Mouse (Mus musculus) MEL (cell line): ENCODE measurements at regions not wholly inside any gene's neighbourhood (a gene's known extent, or its start where the extent isn't known, plus 50 kb on each side); places are given as distances from the start of the nearest gene placed in this dataset.

ENCODE experiments used
- DNase-seq: peaks from one replicate; pipeline ENCODE4 v3.0.0; 2011; ENCODE audit warnings: low read depth, low spot score
- H3K27ac ChIP-seq: 2 replicates; pipeline ENCODE4 v1.5.1; 2012; ENCODE audit warnings: low read depth, mild to moderate bottlenecking, control low read depth, low read length, moderate library complexity; ENCODE audit not compliant: control insufficient read depth
- H3K27me3 ChIP-seq, 2 experiments: fragments of 150-350 bp in 1 of 2; sonication (generic) in 1 of 2; 2 replicates each; pipeline ENCODE4 v1.6.1; 2012; ENCODE audit warnings: low read length in 2 of 2, mild to moderate bottlenecking in 2 of 2, improper control_type of control experiment in 1 of 2, moderate library complexity in 1 of 2; ENCODE audit not compliant: insufficient read depth in 2 of 2, control insufficient read depth in 1 of 2
- H3K36me3 ChIP-seq, 2 experiments: 2 replicates each; pipeline ENCODE4 v1.6.1; 2012 to 2014; ENCODE audit warnings: low read length in 2 of 2, improper control_type of control experiment in 1 of 2, inconsistent platforms in 1 of 2, mild to moderate bottlenecking in 1 of 2; ENCODE audit not compliant: insufficient read depth in 2 of 2, control insufficient read depth in 1 of 2
- H3K4me1 ChIP-seq, 2 experiments: fragments of 150-350 bp in 1 of 2; sonication (generic) in 1 of 2; 2 replicates each; pipeline ENCODE4 v1.6.1; 2012; ENCODE audit warnings: low read length in 2 of 2, improper control_type of control experiment in 1 of 2, mild to moderate bottlenecking in 1 of 2; ENCODE audit not compliant: insufficient read depth in 2 of 2, control insufficient read depth in 1 of 2
- H3K4me3 ChIP-seq, 2 experiments: fragments of 150-350 bp in 1 of 2; sonication (generic) in 1 of 2; 2 replicates each; pipeline ENCODE4 v1.5.1; 2012; ENCODE audit warnings: low read depth in 2 of 2, low read length in 2 of 2, mild to moderate bottlenecking in 2 of 2, moderate library complexity in 2 of 2, control low read depth in 1 of 2, improper control_type of control experiment in 1 of 2; ENCODE audit not compliant: control insufficient read depth in 1 of 2, insufficient read depth in 1 of 2
- H3K79me2 ChIP-seq: 2 replicates; pipeline ENCODE4 v1.6.1; 2012; ENCODE audit warnings: mild to moderate bottlenecking, low read length, moderate library complexity; ENCODE audit not compliant: control insufficient read depth, poor library complexity, insufficient read depth
- H3K9ac ChIP-seq: 2 replicates; pipeline ENCODE4 v1.6.1; 2012; ENCODE audit warnings: low read depth, mild to moderate bottlenecking, control low read depth, low read length, moderate library complexity; ENCODE audit not compliant: control insufficient read depth, poor library complexity, severe bottlenecking
- H3K9me3 ChIP-seq: fragments of 150-350 bp; sonication (generic); replicated peaks from 2 replicates; pipeline ENCODE4 v1.6.1; 2012; ENCODE audit warnings: mild to moderate bottlenecking, low read length, improper control_type of control experiment, moderate library complexity; ENCODE audit not compliant: insufficient read depth
- BHLHE40 ChIP-seq: IDR thresholded peaks from 2 replicates; pipeline ENCODE4 v1.6.1; 2012; ENCODE audit warnings: low read depth, mild to moderate bottlenecking, inconsistent platforms, low read length, improper control_type of control experiment, borderline replicate concordance
- CHD2 ChIP-seq: IDR thresholded peaks from 2 replicates; pipeline ENCODE4 v1.6.1; 2011; ENCODE audit warnings: low read length, improper control_type of control experiment
- CTCF ChIP-seq, 3 experiments: IDR thresholded peaks in 2 of 3; conservative IDR thresholded peaks in 1 of 3; 2 replicates each; pipeline ENCODE4 v1.5.1; 2011 to 2012; ENCODE audit warnings: low read length in 3 of 3, low read depth in 2 of 3, mild to moderate bottlenecking in 2 of 3, improper control_type of control experiment in 1 of 3, inconsistent platforms in 1 of 3, mixed read lengths in 1 of 3, moderate library complexity in 1 of 3; ENCODE audit not compliant: control insufficient read depth in 1 of 3, insufficient read depth in 1 of 3, poor library complexity in 1 of 3, severe bottlenecking in 1 of 3
- E2F4 ChIP-seq: IDR thresholded peaks from 2 replicates; pipeline ENCODE4 v1.6.1; 2011; ENCODE audit warnings: low read depth, low read length, improper control_type of control experiment, borderline replicate concordance
- ELF1 ChIP-seq: IDR thresholded peaks from 2 replicates; pipeline ENCODE4 v1.6.1; 2014; ENCODE audit warnings: low read depth, mild to moderate bottlenecking, inconsistent platforms, low read length, improper control_type of control experiment, moderate library complexity
- EP300 ChIP-seq, 2 experiments: IDR thresholded peaks; 2 replicates each; pipeline ENCODE4 v1.6.1; 2011; ENCODE audit warnings: improper control_type of control experiment in 2 of 2, low read length in 2 of 2, low read depth in 1 of 2, mild to moderate bottlenecking in 1 of 2
- GABPA ChIP-seq: IDR thresholded peaks from 2 replicates; pipeline ENCODE4 v1.6.1; 2012; ENCODE audit warnings: low read depth, mild to moderate bottlenecking, inconsistent platforms, low read length, improper control_type of control experiment, moderate library complexity
- GATA1 ChIP-seq: IDR thresholded peaks from 2 replicates; pipeline ENCODE4 v1.6.1; 2011; ENCODE audit warnings: low read depth, low read length, improper control_type of control experiment
- HCFC1 ChIP-seq: IDR thresholded peaks from 2 replicates; pipeline ENCODE4 v1.6.1; 2012; ENCODE audit warnings: low read depth, mild to moderate bottlenecking, inconsistent platforms, low read length, improper control_type of control experiment, moderate library complexity
- JUND ChIP-seq: IDR thresholded peaks from 2 replicates; pipeline ENCODE4 v1.6.1; 2011; ENCODE audit warnings: low read depth, mild to moderate bottlenecking, improper control_type of control experiment, low read length
- MAX ChIP-seq: IDR thresholded peaks from 2 replicates; pipeline ENCODE4 v1.6.1; 2011; ENCODE audit warnings: low read length, improper control_type of control experiment
- MAZ ChIP-seq: IDR thresholded peaks from 2 replicates; pipeline ENCODE4 v1.6.1; 2012; ENCODE audit warnings: low read depth, mild to moderate bottlenecking, inconsistent platforms, low read length, improper control_type of control experiment
- MYB ChIP-seq: IDR thresholded peaks from 2 replicates; pipeline ENCODE4 v1.6.1; 2011; ENCODE audit warnings: mild to moderate bottlenecking, low read depth, low read length, improper control_type of control experiment
- POLR2AphosphoS2 ChIP-seq: IDR thresholded peaks from 2 replicates; pipeline ENCODE4 v1.6.1; 2011; ENCODE audit warnings: low read length, improper control_type of control experiment
- RAD21 ChIP-seq: IDR thresholded peaks from 2 replicates; pipeline ENCODE4 v1.6.1; 2011; ENCODE audit warnings: mild to moderate bottlenecking, low read depth, low read length, improper control_type of control experiment
- RCOR1 ChIP-seq: IDR thresholded peaks from 2 replicates; pipeline ENCODE4 v1.6.1; 2012; ENCODE audit warnings: low read depth, mild to moderate bottlenecking, inconsistent platforms, low read length, improper control_type of control experiment
- SIN3A ChIP-seq: IDR thresholded peaks from 2 replicates; pipeline ENCODE4 v1.6.1; 2012; ENCODE audit warnings: low read length, improper control_type of control experiment, inconsistent platforms
- TBP ChIP-seq: IDR thresholded peaks from 2 replicates; pipeline ENCODE4 v1.8.0; 2011; ENCODE audit warnings: low read depth, low read length, improper control_type of control experiment
- ZC3H11A ChIP-seq: IDR thresholded peaks from 2 replicates; pipeline ENCODE4 v1.6.1; 2012; ENCODE audit warnings: low read depth, mild to moderate bottlenecking, inconsistent platforms, low read length, improper control_type of control experiment

GRCm38 (mm10) chr2:166475624-166476023 is 238.0 kb downstream of the Prex1 start:
- TF ChIP-seq SIN3A (no peak), CTCF (IDR thresholded peaks at IDR 0.05 in 2 of 3, conservative IDR thresholded peaks at IDR 0.05 in 1 of 3; ENCODE audit: control insufficient read depth in 1 of 3, insufficient read depth in 1 of 3, low read depth in 2 of 3, low read length in 3 of 3, poor library complexity in 1 of 3, severe bottlenecking in 1 of 3) (no peak)
- Histone ChIP-seq H3K4me1 (no peaks in the 10 kb centered on the region), H3K27me3 (no peaks in the 10 kb centered on the region), H3K79me2 (no peaks in the 10 kb centered on the region), H3K27ac (no peak overlapping the region), H3K36me3 (no peaks in the 10 kb centered on the region), H3K9ac (no peak overlapping the region), H3K4me3 (no peak overlapping the region), H3K9me3 (no peaks in the 10 kb centered on the region)
- DNase-seq = no peak

GRCm38 (mm10) chr2:166474601-166475000 is 239.0 kb downstream of the Prex1 start:
- H3K9ac ChIP-seq = no peak overlapping the region

GRCm38 (mm10) chr2:166471257-166471753 is 242.3 kb downstream of the Prex1 start:
- H3K79me2 ChIP-seq = no peaks in the 10 kb centered on the region
- H3K27me3 ChIP-seq = no peaks in the 10 kb centered on the region
- no peak overlapping the region for H3K9ac ChIP-seq
- H3K4me3 ChIP-seq = no peak overlapping the region
- TF ChIP-seq BHLHE40 = no peak
- TF ChIP-seq ELF1 = no peak
- no peak for TF ChIP-seq MAZ
- no peak for TF ChIP-seq EP300 (IDR thresholded peaks at IDR 0.05; ENCODE audit: low read depth in 1 of 2, low read length in 2 of 2)
- no peak for TF ChIP-seq ZC3H11A
- TF ChIP-seq JUND = no peak
- no peak for TF ChIP-seq RAD21
- TF ChIP-seq CTCF (IDR thresholded peaks at IDR 0.05 in 2 of 3, conservative IDR thresholded peaks at IDR 0.05 in 1 of 3; ENCODE audit: control insufficient read depth in 1 of 3, insufficient read depth in 1 of 3, low read depth in 2 of 3, low read length in 3 of 3, poor library complexity in 1 of 3, severe bottlenecking in 1 of 3) = no peak
- TF ChIP-seq HCFC1 = no peak
- no peak for TF ChIP-seq GATA1
- TF ChIP-seq MYB = no peak
- no peak for TF ChIP-seq RCOR1
- TF ChIP-seq TBP = no peak
- no peak for TF ChIP-seq MAX
- no peak for TF ChIP-seq CHD2
- no peak for TF ChIP-seq GABPA
- TF ChIP-seq E2F4 = no peak
- DNase-seq = no peak
- no peaks in the 10 kb centered on the region for H3K36me3 ChIP-seq
- H3K9me3 ChIP-seq = no peaks in the 10 kb centered on the region
- no peaks in the 10 kb centered on the region for H3K4me1 ChIP-seq
- no peak overlapping the region for H3K27ac ChIP-seq

More at GRCm38 (mm10) chr2:166474601-166475000, 239.0 kb downstream of the Prex1 start:
- H3K4me1 ChIP-seq = no peaks in the 10 kb centered on the region
- no peak for TF ChIP-seq ELF1
- TF ChIP-seq EP300 (IDR thresholded peaks at IDR 0.05; ENCODE audit: low read depth in 1 of 2, low read length in 2 of 2) = no peak
- no peak for TF ChIP-seq MAZ
- TF ChIP-seq POLR2AphosphoS2 = no peak
- no peak for TF ChIP-seq CHD2
- TF ChIP-seq, all 39 proteins: peak for 0
- Histone ChIP-seq H3K27me3 (no peaks in the 10 kb centered on the region), H3K4me3 (no peak overlapping the region), H3K79me2 (no peaks in the 10 kb centered on the region), H3K27ac (no peak overlapping the region), H3K36me3 (no peaks in the 10 kb centered on the region), H3K9me3 (no peaks in the 10 kb centered on the region)
- no peak for DNase-seq
